Mouse (Mus musculus) left cerebral cortex, postnatal 4 days (tissue): ENCODE measurements around the gene Olfr1222. TPM values are rescaled to one million over a fixed set of nuclear protein-coding genes. Genes with fewer than 3 reads are reported as not detected.
"Not testable (repeated sequence)": the region's sequence is repeated elsewhere in the genome, so short reads cannot be mapped to it uniquely, and the experiment has no call there.

Experiments
- DNase-seq: peaks from one replicate; pipeline ENCODE4 v3.0.0-alpha.2; 2022
- intact Hi-C: fragments of 180-260 bp; cut with DNase I; formaldehyde crosslinking; loops from one replicate; pipeline ENCODE4 v1.15.1; 2025
- total RNA-seq, 2 experiments: library from RNA; stranded (reverse); gene quantifications; 2 replicates each; pipeline ENCODE4 v1.2.3; 2021

Gene Olfr1222
- not detected for total RNA-seq

DNA sequence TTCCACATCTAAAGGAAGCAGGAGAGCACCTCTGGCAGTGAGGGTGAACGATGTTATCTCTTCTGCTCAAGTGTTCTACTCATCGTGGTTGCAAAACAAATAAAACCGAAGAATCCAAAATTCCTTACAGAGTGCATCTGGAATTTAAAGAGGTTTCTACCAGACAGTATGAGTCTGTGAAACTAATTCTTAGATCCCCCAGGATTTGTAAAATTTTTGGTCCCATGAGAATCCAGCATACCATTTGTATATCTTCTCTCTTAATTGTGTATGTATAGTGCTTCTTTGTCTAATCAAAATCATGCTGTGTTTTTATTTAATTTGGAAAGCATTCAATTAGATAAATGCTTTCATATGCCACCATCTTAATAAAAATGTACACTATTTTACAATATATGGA, at the start of gene Olfr1222:
TSS of gene Olfr1222 (minus strand) at position 101 of the 400 bp plus-strand sequence.
- intact Hi-C loops = no loop called here
- DNase-seq = no peak

DNA sequence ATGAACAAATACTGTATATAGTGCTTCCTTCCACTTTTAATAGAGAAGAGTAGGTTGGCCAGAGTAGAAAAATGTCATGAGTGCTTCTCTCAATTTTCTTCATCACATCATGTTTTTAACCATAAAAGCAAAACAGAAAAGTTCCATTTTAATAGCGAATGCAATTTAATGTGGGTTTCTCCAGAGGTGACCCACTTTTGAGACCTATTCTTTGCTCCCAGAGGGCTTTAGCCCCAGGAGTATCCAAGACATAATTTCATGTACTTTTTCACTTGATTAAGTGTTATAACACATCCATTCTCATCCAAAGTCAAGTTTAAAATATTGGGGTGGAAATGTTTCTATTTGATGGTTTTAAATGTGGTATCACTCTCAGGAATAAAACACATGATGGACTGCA, 41.7 kb upstream of the Olfr1222 start, which contains the start of gene Olfr1225:
TSS of gene Olfr1225 (minus strand) at position 101 of the 400 bp plus-strand sequence.
- intact Hi-C loops = no loop called here
- DNase-seq = no peak

DNA sequence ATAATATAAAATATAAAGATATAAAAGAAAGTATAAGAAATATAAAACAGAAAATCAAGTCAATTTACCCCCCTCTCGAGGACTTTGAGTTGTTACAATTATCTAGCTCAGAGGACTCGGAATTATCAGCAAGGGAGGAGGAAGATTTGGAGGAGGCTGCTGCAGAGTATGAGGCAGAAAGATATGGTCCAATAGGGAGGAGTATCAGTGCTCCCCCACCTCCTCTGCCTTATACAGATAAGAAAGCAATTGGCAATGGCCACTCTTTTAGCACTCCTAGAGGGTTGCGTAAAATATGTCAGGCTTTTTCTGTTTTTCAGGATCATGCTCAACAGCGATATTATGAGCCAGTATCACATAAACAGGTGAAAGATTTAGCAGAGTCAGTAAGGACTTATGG, 31.9 kb upstream of the Olfr1222 start:
- intact Hi-C loops, DNase-seq: not testable (repeated sequence)

DNA sequence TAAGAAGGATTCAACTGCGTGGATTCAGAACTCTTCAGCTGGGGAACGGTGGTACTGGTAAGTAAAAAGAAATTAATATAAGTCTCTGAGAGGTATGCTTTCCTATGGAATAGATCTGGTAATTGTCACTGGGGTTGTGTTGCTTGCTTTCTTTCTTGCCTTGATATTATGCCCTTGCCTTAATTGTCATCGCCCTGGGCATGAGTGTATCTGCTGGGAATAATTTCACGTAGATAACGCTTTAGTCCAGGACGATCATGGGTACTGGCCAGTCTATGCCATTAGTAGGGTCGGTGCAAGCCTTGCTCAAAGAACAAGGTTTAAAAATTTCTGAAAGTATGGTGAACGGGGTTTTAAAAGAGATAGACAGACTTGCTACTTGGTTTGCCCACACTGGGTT, 31.1 kb upstream of the Olfr1222 start, which contains the start of gene Olfr1224-ps1:
TSS of gene Olfr1224-ps1 (minus strand) at position 101 of the 400 bp plus-strand sequence.
- DNase-seq, intact Hi-C loops: not testable (repeated sequence)

DNA sequence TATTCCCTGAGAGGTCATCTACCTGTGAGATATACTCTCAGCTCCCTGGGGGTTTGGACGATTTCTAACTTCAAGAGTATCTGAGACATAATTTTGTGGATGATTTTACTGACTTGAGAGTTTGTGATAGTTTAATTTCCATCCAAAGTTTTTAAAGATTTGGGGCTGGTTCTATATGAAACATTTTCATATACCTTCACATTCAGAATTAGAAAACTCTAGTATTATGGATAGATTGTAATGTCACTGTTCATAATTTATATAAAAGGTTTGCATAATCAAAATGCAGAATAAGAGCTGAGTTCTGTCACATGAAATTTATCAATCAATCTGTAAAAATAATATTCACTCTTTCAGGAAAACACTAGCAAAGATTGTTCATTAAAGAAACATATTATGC, 18.6 kb upstream of the Olfr1222 start, which contains the start of gene Olfr1223:
TSS of gene Olfr1223 (minus strand) at position 101 of the 400 bp plus-strand sequence.
- intact Hi-C loops = no loop called here
- no peak for DNase-seq

DNA sequence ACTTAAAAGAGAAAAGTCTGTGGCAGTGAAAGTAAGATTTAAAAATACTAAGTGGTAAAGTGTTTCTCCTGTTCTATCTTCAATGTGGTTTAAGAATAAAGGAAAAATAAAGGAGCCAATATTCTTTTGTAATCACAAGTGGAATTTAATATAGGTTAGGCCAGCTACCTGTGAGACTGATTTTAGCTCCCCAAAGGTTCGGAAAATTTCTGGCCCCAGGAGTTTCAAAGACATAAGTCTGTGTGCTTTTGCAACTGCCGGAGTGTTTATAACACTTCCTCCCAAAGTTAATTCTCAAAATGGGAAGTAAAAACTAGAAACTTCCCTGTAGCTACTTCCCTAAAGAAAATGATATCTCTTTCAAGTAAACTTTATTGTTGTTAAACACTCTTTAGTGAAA, 15.7 kb downstream of the Olfr1222 start, which contains the start of gene Olfr1221:
TSS of gene Olfr1221 (minus strand) at position 101 of the 400 bp plus-strand sequence.
- intact Hi-C loops = no loop called here
- no peak for DNase-seq

DNA sequence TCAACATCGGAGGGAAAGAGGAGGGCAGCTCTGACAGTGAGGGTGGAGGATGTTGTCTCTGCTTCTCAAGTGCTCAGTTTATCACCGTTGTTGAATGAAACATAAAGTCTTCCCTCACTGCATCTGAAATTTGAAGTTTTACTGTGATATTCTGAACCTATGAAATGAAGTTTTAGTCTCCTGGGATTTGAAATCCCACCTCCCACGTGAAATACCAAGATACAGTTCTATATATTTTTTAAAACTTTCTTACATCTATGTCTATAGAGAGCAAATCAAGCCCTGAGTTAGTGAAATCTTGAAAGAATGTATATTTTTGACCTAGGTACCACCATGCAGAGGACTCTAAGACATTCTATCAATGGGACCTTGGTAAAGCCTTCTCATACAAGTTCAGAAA, 26.1 kb downstream of the Olfr1222 start, which contains the start of gene Olfr1220:
TSS of gene Olfr1220 (minus strand) at position 101 of the 400 bp plus-strand sequence.
- intact Hi-C loops = no loop called here

DNA sequence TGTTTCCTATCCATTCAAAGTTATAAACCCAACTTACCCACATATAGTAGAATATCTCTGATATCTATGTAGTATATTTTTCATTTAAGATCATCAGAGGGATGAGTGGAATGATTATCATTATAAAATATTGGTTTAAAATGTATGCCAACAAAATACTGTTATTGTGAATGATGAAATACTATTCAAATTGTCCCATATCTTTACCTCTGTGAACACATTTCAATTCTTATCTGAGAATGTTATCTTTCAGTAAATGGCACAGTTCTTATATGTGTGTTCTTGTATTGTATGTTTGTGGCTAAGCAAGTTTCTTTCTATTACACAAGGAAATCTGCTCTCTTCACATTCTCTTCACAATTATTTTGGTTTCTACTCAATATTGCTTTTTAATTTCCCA, 27.2 kb downstream of the Olfr1222 start:
- no peak for DNase-seq
- intact Hi-C loops = no loop called here

More for the DNA sequence above, 26.1 kb downstream of the Olfr1222 start, which contains the start of gene Olfr1220:
- no peak for DNase-seq

DNA sequence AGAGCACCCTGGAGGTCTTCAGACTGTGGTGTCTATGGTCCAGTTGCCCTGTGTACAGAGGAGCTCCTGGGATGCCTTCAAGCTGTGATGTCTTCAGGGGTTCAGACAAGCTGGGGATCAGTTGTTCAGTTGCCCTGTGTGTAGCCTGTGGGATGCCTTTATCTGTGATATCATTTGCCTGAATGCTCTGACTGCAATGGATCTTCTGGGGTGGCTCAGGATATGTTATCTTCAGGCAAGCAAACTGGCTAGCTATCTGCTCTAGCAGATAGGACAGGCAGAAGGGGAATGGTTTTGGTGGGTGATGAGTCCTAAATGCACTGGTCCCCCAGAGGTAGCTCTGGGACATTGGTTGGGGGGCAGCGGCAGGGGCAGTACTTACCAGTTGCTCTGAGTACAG, 39.0 kb downstream of the Olfr1222 start:
- intact Hi-C loops = no loop called here
- DNase-seq = no peak

DNA sequence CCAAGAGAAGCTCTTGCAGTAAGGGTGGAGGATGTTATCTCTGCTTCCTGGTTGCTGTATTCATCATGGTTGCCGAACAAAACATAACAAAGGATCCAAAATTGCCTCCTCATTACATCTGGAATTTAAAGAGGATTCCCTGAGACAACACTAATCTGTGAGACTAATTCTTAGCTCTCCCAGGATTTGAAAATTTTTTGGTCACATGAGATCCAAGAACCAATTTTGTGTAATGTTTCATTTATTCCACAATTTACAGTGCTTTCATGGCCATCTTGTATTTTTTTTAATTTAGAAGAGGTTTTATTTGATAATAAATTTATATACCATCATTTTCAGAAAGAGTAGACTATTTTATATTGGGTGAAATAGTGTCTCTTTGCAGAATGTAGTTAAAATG, 49.4 kb downstream of the Olfr1222 start, which contains the start of gene Olfr1219:
TSS of gene Olfr1219 (minus strand) at position 101 of the 400 bp plus-strand sequence.
- DNase-seq = no peak
- intact Hi-C loops = no loop called here

DNA sequence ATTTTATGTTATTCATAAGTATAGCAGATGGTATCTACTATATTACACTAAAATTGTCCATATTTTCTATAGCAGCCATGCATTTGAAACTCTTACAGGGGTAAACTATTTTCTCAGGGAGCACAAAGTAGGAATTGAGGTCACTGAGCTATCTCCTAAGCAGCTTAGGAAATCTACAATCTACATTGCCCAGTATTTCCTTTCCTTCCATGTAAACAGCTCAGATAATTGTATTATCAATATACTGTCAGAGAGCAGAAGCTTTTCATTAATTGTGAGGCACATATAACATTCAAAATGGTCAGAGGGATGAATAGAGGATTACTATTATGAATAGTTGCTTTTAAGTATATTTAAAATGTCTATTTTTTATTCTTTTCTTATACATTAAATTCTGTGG, 51.4 kb downstream of the Olfr1222 start:
- DNase-seq = no peak
- intact Hi-C loops = no loop called here

Other genes with a start within 250 kb of the Olfr1222 start
- not detected for gene Olfr1208, start 230.7 kb downstream of the Olfr1222 start, total RNA-seq
- not detected for gene Olfr1209, start 217.9 kb downstream of the Olfr1222 start, total RNA-seq
- not detected for gene Olfr1211, start 194.9 kb downstream of the Olfr1222 start, total RNA-seq
- not detected for gene Olfr1212, start 179.1 kb downstream of the Olfr1222 start, total RNA-seq
- gene Gm13762, start 152.8 kb downstream of the Olfr1222 start, total RNA-seq = not detected
- gene Olfr1214, start 140.4 kb downstream of the Olfr1222 start, total RNA-seq = not detected
- not detected for gene Olfr1215, start 126.1 kb downstream of the Olfr1222 start, total RNA-seq
- gene Olfr1216, start 114.7 kb downstream of the Olfr1222 start, total RNA-seq = not detected
- not detected for gene Olfr1217, start 101.0 kb downstream of the Olfr1222 start, total RNA-seq
- gene Olfr1218, start 71.9 kb downstream of the Olfr1222 start, total RNA-seq = not detected
- gene Olfr1219, start 49.5 kb downstream of the Olfr1222 start, total RNA-seq = not detected
- not detected for gene Olfr1220, start 26.2 kb downstream of the Olfr1222 start, total RNA-seq
- gene Olfr1221, start 15.8 kb downstream of the Olfr1222 start, total RNA-seq = not detected
- not detected for gene Olfr1223, start 18.5 kb upstream of the Olfr1222 start, total RNA-seq
- gene Olfr1224-ps1, start 31.0 kb upstream of the Olfr1222 start, total RNA-seq = not detected
- not detected for gene Olfr1225, start 41.6 kb upstream of the Olfr1222 start, total RNA-seq
- not detected for gene Olfr1226, start 67.0 kb upstream of the Olfr1222 start, total RNA-seq
- gene Olfr1228, start 121.0 kb upstream of the Olfr1222 start, total RNA-seq = not detected
- not detected for gene Olfr1229, start 155.0 kb upstream of the Olfr1222 start, total RNA-seq
- gene Olfr1230, start 164.2 kb upstream of the Olfr1222 start, total RNA-seq = not detected
- gene Olfr1231, start 174.0 kb upstream of the Olfr1222 start, total RNA-seq = not detected
- gene Olfr1232, start 196.6 kb upstream of the Olfr1222 start, total RNA-seq = not detected
- not detected for gene Olfr1233, start 209.3 kb upstream of the Olfr1222 start, total RNA-seq
- not detected for gene Olfr1234, start 231.8 kb upstream of the Olfr1222 start, total RNA-seq